Mouse (Mus musculus): ENCODE measurements around the gene Foxn2.

DNA sequence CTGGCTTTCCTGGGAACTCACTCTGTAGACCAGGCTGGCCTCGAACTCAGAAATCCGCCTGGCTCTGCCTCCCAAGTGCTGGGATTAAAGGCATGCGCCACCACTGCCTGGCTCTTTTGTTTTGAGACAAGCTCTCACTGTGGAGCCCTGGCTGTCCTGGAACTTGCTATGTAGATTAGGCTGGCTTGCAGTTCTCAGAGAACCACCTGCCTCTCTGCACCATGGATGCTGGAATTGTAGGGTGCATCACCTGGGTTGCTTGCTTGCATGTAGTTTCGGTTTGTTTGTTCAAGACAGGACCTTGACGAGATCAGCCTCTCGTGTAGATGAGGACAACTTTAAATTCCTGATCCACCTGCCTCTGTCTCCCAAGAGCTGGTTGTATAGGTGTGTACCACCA lies 2.7 kb downstream of the Foxn2 start:
- TF ChIP-seq CTCF (IDR thresholded peaks at IDR 0.05; ENCODE audit: low read depth): no peak
- TF ChIP-seq EP300 (IDR thresholded peaks at IDR 0.05; ENCODE audit: low read depth): no peak

Data from heart, postnatal 0 days (tissue).